Mouse (Mus musculus) left cerebral cortex, postnatal 25 days (tissue): ENCODE measurements around the gene Cd3e. TPM values are rescaled to one million over a fixed set of nuclear protein-coding genes. Genes with fewer than 3 reads are reported as not detected.

Experiments
- DNase-seq, 2 experiments: peaks; one replicate each; pipeline ENCODE4 v3.0.0; 2022; ENCODE audit warnings: low spot score in 2 of 2, mixed read lengths in 1 of 2
- intact Hi-C: fragments of 180-260 bp; cut with DNase I; formaldehyde crosslinking; loops from one replicate; pipeline ENCODE4 v1.15.1; 2025
- total RNA-seq, 2 experiments: library from RNA; stranded (reverse); gene quantifications; 2 replicates each; pipeline ENCODE4 v1.2.3; 2021

Cd3e gene
- total RNA-seq, 2 experiments from 2014 or later, result not detected

DNA sequence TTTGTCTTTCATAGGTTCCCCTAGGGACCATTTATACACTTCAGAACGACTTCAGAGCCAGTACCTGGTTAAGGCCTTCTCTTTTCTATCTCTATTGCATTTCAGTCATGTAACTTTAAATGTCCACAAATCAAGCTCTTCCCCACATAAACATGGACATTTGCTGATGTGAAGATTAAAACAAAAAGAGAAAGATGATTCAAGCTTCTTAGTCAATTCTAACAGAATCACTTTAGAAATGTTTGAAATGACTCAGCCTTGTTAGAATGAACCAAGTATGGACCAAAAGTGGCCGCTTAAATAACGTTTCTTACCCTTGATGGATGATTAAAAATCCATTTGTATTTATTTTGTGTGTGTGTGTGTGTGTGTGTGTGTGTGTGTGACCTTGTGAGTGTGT is 14.2 kb upstream of the Cd3e start:
- intact Hi-C loops, result loop anchor here (2.0 kb wide), 1 partner anchor 123 kb away; no protein-coding TSS in a partner anchor
- no peak for DNase-seq

DNA sequence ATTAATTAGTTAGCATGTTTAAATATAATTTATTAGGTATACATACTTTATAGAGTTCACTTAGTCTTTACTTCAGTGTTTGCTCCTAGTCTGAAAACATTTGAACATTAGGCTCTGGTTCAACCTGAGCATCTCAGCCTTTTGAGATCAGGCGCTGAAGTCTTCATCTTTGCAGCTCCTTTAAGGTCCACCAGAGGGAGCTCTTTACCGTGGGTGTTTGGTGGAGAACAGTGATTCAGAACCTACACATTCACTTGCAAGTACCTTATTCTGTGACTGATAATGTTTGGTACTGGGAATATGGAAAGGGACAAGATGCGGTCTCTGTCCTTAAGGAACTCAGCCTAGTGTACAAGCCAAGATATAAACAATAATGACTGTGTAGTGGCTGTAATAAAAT is 13.4 kb upstream of the Cd3e start:
- intact Hi-C loops, result loop anchor here (2.0 kb wide), 1 partner anchor 124 kb away; no protein-coding TSS in a partner anchor
- peak; percentile 51 to 66 for DNase-seq

DNA sequence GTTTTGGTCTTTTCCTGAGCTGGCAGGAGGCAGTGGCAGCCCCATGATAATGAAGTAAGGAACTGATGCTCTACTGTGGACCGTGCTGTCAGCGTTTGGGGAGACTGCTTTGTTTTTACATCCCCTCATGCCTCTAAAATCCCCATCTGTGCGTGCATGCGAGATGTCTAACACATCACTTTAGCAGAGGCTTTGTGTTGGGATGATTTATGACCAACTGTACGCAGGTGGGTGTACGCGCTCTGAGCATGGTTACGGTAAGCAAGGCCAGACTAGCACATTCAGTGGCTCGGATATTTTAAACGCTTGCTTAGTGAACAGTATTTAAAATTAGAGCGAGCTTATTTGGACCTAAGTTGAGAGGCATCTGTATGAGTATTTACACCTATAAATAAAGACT is 8.6 kb upstream of the Cd3e start:
- peak; percentile 34 to 58 for DNase-seq
- intact Hi-C loops, result no loop called here

DNA sequence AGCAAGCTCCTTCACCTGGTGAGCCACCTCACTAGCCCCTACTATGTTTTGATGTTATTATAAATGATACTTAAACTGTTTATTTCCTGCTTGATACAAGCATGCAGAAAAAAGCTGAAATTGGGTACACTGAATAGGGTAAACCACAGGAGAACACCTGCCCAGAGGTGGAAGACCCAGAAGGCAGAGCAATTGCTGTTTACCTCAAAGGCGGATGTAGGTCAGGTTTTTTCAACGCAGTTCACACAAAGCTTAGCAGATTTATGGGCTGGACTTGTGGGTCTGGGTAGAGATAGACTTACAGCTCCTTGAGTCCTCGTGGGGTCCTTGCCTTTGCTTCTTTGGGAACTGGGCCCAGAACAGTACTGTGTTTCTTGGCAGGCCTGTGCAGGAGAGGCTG is 6.4 kb upstream of the Cd3e start:
- intact Hi-C loops, result no loop called here
- DNase-seq, result no peak

DNA sequence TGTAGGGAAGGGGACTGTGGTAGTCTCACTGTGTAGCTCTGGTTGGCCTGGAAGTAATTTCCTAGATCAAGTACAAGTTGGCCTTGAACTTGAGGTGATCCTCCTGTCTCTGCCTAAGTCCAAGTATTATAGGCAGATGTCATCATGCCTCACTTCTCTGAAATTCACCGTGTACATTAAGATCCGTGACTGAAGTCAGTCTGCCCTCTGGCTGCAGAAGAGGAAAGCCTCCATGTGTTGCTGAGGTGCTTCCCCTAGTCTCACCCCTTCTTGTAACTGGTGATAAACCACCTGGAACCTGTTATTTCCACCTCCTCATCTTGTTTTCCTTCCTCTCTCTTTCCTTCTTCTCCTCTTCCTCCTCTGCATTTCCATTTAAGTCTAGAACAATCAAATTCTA is 5.5 kb upstream of the Cd3e start:
- no peak for DNase-seq
- intact Hi-C loops, result loop anchor here (5.0 kb wide), 1 partner anchor 43 kb away; no protein-coding TSS in a partner anchor

DNA sequence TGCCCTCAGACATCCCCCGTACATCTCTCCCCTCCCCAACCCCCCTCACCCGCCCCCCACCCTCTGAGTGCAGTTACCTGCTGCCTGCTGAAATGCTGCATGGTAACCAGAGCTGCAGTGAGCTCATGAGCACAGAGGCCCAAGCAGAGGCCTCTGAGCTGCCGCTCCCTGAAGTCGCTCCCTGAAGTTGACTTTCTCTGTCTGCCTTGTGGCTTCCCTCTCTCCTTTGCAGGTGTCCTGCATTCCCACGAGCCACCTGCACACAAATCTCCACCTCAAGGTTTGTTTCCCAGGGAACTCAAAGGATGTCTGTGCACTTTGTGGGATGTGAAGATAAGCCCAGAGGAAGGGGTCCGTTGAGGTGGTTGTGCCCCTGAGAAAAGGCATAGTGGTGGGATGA is 1.9 kb upstream of the Cd3e start:
- intact Hi-C loops, result loop anchor here (5.0 kb wide), 1 partner anchor 39 kb away; no protein-coding TSS in a partner anchor
- no peak for DNase-seq

DNA sequence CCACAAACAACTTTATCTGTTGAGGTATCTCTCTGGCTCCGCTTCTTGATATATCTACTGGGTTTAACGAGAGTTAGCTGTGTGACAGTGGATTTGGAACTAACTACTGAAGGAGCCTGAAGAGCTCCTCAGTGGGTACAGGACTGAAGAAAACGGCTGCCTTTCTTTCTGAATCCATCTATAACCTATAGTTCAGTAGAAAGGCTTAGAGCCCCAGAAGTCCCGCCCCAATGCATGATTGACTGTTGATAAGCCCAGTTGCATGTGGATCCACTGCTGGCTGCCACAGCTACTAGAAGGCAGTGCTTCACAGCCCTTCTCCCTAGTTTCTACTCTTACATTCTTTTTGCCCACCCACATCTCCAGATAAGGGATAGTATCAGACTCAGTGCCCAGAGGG is 1.0 kb upstream of the Cd3e start:
- intact Hi-C loops, result loop anchor here (5.0 kb wide), 1 partner anchor 38 kb away; no protein-coding TSS in a partner anchor
- DNase-seq, result no peak

DNA sequence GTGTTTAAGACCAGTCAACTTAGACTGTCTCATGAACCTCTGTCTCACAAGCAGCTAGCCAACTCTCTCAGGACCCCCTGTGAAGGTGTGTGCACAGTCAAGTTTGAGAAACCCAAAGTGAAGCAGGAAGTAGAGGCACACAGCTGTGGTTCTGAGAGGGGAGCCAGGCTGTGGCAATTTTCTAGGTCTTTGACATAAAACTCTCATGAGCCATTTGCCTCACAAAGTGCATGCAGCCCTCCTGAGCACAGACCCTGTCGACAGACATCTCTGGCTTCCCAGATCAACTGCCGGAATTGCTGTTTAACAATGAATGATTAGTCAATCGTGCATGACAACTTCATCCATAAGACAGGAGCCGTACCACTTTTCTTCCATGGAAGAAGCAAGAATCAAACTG is 1.1 kb downstream of the Cd3e start:
- no peak for DNase-seq
- intact Hi-C loops, result no loop called here

DNA sequence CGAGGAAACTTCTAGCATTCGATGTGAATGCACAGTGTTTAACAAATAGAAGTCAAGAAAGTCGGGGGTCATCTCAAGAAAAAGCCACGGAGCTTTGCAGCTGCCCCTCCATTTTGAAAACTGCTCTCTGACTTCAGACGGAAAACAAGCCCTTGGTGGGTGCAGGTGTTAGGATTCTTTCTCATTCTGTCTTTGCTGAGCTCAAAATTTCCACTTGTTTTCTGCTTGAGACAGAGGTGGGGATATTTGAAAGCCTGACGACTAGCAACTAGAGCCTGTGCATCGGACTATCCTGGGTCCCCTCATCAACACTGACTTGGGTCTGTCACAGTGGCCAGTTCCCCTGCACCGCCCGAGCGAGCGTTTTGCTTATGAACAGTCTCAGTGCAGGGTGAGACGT is 2.0 kb downstream of the Cd3e start:
- no peak for DNase-seq
- intact Hi-C loops, result no loop called here

DNA sequence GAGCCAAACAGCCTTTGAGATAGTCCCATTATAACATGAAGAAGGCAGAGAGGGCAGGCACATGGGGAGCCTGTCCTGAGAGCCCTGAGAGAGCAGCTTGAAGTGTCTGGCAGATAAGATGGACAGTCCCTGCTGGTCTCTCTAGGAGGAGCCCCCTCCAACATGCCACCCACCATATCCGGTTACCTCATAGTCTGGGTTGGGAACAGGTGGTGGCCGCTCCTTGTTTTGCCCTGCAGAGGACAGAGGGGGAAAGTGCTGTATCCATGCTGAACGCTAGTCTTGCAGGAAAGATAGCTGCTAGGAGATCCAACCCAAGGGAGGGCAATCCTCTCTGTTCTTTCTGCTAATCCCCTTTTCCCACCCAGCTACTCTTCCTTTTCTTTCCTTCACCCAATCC is 9.2 kb downstream of the Cd3e start:
- intact Hi-C loops, result no loop called here
- no peak for DNase-seq

DNA sequence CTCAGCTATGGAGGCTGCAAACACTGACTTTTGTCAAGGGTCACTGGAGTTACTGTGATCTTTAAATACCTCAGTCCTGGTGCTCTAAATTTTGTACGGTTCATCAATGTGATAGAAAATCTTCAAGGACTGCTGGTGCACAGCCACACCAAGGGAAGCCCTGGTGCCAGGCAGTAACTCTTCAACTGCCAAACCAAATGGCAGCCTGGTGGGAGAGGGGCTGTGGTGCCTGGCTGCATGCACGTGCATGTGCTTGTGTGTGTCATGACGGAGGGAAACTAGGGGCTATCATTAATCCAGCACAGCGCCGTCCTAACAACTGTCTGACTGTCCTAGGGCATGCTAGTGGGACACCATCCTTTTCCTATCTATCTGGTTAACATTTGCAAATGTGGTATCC is 9.7 kb downstream of the Cd3e start:
- DNase-seq, result no peak
- intact Hi-C loops, result no loop called here

DNA sequence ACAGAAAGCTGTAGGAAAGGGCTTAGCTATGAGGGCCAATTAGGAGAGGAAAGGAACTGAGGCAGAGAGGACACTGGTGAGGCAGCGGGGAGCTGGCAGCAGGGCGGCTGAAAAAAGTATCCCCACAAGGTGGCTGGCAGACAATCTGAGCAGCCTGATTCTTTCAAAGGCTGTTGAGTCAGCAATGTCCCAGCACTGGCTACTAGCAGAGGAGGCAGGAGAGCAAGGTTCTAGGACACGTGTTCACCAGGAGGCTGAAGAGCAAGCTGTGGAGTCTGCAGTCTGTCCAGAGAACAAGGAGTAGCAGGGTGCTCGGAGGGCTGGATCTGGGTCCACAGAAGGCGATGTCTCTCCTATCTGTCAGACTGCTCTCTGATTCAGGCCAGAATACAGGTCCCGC is 10.3 kb downstream of the Cd3e start:
- intact Hi-C loops, result no loop called here
- peak in 1 of 2 experiments; percentile 31 for DNase-seq

DNA sequence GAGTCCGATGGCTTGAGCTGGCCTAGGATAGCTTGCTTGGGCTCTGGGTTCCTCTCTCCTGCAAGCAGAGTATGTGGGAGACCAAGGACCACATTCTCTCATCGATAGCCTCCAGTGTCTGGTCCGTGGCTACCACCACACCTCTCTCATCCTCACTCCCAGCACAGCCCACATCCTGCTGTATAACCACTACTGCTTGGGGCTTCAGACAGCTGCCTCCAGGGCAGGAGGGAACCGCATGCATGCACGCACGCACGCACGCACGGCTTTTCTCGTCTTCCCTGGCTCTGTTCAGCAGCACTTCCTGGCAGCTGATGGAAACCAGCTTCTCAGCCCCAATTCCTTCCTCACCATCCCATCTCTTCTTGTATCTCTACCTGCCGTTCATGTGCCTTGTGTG is 11.3 kb downstream of the Cd3e start:
- no peak for DNase-seq
- intact Hi-C loops, result no loop called here

DNA sequence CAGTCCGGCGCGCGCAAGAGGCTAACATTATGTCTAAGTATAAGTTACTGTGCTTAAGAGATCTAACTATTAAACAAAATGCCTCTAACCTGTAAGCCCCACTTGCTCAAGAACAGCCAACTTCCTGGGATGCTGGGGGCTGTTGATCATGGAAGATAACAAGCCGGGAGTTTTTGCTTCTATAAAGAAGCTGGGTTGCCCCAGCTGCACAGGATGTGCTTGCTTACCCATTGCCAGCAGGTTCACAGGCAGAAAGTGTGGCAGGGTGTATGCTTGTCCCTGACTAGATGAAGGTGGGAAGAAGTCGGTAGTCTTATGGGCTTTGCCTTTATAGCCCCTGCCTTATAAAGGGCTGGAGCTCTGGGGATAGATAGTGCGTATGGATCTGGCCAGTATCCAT is 12.8 kb downstream of the Cd3e start:
- intact Hi-C loops, result no loop called here

DNA sequence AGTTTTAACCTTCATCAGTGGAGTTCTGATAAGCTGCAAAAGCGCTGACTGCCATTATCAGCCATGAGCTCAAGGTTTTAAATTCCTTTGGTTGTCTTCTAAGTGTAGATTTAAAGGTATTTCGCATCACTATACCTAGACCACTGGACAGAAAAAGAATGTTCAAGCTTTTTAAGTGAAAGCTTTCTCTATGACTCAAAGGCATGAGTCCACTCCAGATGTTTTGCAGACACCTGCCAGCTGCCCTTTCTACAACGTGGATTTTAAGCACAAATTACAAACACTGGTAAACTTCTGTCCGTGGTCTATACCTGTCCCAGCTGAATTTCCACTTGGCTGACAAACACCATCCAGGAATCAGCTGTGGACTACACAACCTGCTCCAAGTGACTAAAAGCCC is 14.5 kb downstream of the Cd3e start:
- intact Hi-C loops, result no loop called here

More for the DNA sequence above, 12.8 kb downstream of the Cd3e start:
- DNase-seq, result no peak

DNA sequence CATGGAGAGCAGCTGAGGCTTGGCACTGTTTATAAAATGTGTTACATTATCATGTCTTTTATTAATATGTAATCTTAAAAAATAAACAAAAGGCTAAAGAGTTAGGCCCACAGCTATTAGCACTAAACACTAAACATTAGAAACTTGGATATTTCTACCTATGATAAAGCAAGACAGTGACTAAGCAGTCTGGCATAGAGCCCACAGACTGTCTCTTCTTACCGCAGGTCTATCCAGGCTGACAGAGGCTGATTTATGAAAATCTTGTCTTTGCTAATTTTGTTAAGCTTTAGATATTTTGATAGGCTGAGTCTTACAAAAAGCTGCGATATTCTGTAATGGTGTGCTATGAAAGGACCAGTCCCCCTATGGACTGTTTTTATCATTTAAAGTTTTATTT is 16.2 kb downstream of the Cd3e start:
- intact Hi-C loops, result no loop called here
- no peak for DNase-seq

More for the DNA sequence above, 14.5 kb downstream of the Cd3e start:
- DNase-seq, result no peak

DNA sequence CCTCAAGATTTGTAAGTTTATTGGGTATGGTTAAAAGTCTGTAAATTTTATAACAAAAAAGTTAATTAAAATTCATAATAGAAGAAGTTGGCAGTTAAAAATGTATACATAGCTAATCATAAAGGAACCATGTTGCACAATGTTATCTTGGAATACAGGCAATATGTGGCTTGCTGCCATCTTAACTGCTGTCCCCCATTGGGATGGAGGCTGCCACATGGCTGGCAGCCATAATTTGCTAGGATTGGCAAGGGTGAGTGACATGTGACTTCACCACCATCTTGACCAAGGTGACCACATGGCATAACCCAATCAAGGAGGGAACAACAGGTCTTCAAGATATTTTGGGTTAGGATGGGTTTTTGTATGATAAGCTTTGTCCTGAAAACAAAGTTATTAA is 17.2 kb downstream of the Cd3e start:
- intact Hi-C loops, result no loop called here
- DNase-seq, result no peak

DNA sequence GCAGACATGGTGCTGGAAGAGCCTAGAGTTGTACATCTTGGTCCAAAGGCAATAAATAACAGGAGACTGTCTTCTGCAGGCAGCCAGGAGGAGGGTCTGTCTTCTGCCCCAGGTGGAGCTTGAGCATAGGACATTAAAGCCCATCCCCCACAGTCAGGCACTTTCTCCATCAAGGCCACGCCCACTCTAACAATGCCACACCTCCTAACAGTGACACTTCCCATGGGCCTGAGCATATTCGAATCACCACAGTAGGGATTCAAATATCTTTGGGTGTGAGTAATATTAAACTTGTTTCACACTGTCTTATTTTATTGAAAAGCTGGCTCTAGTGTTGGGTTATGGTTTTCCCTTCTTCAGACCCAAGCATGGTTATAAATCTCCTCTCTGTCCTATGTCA is 17.6 kb downstream of the Cd3e start:
- intact Hi-C loops, result no loop called here
- no peak for DNase-seq

DNA sequence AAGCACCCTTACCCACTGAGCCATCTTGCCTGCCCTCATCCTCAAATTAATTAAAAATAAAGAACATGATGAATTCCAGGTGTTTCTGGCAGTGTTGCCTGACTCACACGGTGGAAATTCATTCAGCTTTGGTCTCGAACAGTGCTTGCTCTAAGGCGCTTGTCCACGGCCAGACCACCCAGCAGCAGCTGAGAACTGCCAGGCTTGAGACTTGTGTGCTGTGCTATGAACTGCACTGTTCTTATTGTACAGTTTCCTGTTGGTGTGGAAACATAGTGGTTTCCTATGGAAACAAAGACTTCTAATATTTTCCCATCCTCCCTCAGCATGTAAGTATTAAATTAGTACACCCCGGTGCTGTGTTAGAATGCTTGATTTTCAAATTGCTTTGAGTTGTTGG is 22.5 kb downstream of the Cd3e start:
- intact Hi-C loops, result no loop called here
- DNase-seq, result no peak

DNA sequence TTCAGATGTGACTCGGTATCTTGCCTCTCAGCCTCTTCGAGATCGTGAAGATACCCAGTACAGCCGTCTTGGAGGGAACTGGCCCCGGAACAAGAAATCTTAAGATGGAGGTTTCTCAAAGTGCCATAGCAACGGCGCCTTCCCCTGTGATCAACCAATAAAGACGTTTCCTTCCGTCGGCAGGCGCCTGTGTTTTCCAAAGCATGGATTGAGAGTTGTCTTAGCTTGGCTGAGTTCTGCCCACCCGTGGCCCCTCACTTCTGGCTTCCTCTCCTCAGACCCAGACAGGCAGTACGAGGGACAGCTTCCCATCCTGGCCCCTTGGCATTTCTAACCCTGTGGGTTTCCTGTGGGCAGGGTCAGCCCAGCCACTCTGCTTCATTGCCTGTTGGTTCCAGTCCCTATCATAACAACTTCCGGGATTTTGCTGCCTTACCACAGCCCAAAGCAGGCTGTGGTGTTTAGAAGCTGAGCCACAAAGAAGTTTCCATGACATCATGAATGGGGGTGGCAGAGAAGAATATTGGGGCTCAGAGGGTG is 23.1 kb downstream of the Cd3e start:
- DNase-seq, result no peak
- intact Hi-C loops, result no loop called here

DNA sequence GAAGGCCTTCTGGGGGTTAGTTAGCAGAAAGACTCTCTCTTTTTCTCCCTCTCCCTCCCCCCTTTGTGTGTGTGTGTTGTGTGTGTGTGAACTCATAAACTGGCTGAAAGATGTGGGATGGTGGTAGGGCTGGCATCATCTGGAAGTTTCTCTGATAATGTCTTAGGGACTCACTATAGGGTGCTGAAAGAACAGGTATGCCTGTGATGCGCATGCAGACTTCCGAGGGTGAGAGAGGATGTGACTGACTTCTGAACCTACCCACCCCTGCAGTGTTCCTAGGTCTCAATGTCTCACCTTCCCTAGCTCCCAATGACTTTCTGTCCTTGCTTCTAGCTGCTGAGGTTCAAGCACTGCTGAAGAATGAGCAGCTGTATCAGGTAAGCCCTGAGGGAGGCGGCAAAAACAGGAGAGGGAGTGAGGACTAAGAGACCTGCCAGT is 23.7 kb downstream of the Cd3e start:
- no peak for DNase-seq
- intact Hi-C loops, result no loop called here

DNA sequence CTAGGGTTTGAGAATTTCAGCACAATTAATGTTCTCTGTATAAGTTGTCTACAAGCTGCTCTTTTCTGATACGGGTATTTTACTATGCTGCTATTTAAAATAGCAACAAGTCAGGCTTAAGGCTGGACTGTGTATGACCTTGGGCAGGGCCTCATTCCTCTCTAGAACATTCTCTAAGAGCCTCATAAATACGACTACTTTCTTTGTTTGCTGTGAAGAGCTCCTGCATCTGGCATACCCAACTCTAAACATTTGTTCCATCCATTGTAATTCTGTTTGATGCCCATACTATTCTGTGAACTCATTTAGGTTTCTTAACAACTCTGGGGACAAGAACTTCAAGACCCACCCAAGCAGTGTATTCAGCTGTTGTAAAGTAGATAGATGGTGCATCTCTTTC is 26.4 kb downstream of the Cd3e start:
- intact Hi-C loops, result no loop called here
- DNase-seq, result no peak
